Mouse (Mus musculus): ENCODE data around the gene Dnah17. TPM values are rescaled to one million over a fixed set of nuclear protein-coding genes. Genes with fewer than 3 reads are reported as not detected.
A peak's percentile ranks its signal among the peaks of the same experiment; 100 is the strongest.

Gene Dnah17
- polyA plus RNA-seq (2015; fragmentation: Nextera tagmentation; extraction: Ambion mirVana): 0.23 and 0.27 TPM in 2 replicates

- Histone ChIP-seq H3K4me2 (replicated peaks) (no peak within 1 kb of the TSS), H3K9me3 (no peaks in the 10 kb centered on the region), H3K4me3 (no peak within 1 kb of the TSS), H3K27ac (no peak within 1 kb of the TSS), H3K36me3 (no peaks in the 10 kb centered on the region), H3K9ac (no peak within 1 kb of the TSS), H3K27me3 (no peaks in the 10 kb centered on the region), H3K4me1 (0 out of 2 replicates have a peak, but pooled peaks cover 15% of the 10 kb centered on the region)
- 87% methylated on average over 7 of the region's 7 CpGs for WGBS
- ATAC-seq (ENCODE audit: low FRiP score, low read depth): no peak
Observed at GRCm38 (mm10) chr11:118130534-118130933, at the start of gene Dnah17. Gene Dnah17 (minus strand): TSS chr11:118130634.

- Histone ChIP-seq H3K4me1 (no peaks in the 10 kb centered on the region), H3K9ac (no peak overlapping the region), H3K36me3 (peaks cover 90% of the 10 kb centered on the region), H3K4me3 (no peak overlapping the region), H3K9me3 (no peaks in the 10 kb centered on the region), H3K4me2 (replicated peaks) (no peak overlapping the region), H3K27ac (no peak overlapping the region), H3K27me3 (no peaks in the 10 kb centered on the region)
- ATAC-seq (ENCODE audit: low FRiP score, low read depth): no peak
- 84% methylated on average over 7 of the region's 7 CpGs for WGBS
Observed at GRCm38 (mm10) chr11:118180199-118180598, 49.8 kb upstream of the Dnah17 start.

DNA sequence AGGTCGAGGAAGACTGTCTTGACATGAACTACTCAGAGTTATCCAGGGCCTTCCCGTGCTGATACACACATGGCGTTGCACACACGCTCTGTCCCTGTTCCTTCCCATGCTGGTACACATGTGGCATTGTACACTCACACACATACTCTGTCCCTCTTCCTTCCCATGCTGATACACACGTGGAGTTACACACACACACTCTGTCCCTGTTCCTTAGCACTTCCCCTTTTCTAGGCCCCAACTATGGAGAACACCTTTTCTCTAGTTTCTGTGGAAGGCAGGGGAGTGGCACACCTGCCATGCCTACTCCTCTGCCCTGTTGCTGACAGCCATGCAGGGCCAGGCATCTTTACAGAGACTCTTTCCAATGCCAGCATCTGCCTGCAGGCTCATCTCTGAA, 47.8 kb upstream of the Dnah17 start:
- Histone ChIP-seq H3K4me1 (no peaks in the 10 kb centered on the region), H3K36me3 (peaks cover 76% of the 10 kb centered on the region)
- 85% methylated on average over 5 of the region's 5 CpGs for WGBS

GRCm38 (mm10) chr11:118174752-118175151, 44.3 kb upstream of the Dnah17 start:
- no peaks in the 10 kb centered on the region for H3K4me1 ChIP-seq
- no peak overlapping the region for H3K9ac ChIP-seq
- H3K9me3 ChIP-seq: no peaks in the 10 kb centered on the region
- H3K27ac ChIP-seq: no peak overlapping the region
- H3K4me2 ChIP-seq (replicated peaks): no peak overlapping the region
- ATAC-seq (ENCODE audit: low FRiP score, low read depth): no peak
- H3K36me3 ChIP-seq: peaks cover 54% of the 10 kb centered on the region
- no peak overlapping the region for H3K4me3 ChIP-seq
- WGBS: 87% methylated on average over 7 of the region's 7 CpGs
- H3K27me3 ChIP-seq: no peaks in the 10 kb centered on the region

More for the DNA sequence above, 47.8 kb upstream of the Dnah17 start:
- no peak overlapping the region for H3K9ac ChIP-seq
- no peak for ATAC-seq (ENCODE audit: low FRiP score, low read depth)
- H3K4me3 ChIP-seq: no peak overlapping the region
- H3K27me3 ChIP-seq: no peaks in the 10 kb centered on the region
- no peaks in the 10 kb centered on the region for H3K9me3 ChIP-seq
- H3K27ac ChIP-seq: no peak overlapping the region
- no peak overlapping the region for H3K4me2 ChIP-seq (replicated peaks)

- Histone ChIP-seq H3K9me3 (no peaks in the 10 kb centered on the region), H3K36me3 (peaks cover 52% of the 10 kb centered on the region), H3K27ac (no peak overlapping the region), H3K4me3 (no peak overlapping the region), H3K4me2 (replicated peaks) (no peak overlapping the region), H3K4me1 (no peaks in the 10 kb centered on the region), H3K27me3 (no peaks in the 10 kb centered on the region), H3K9ac (no peak overlapping the region; the same call in 1 of the 2 replicates)
- no peak for ATAC-seq (ENCODE audit: low FRiP score, low read depth)
- 75% methylated on average over 5 of the region's 5 CpGs for WGBS
Observed at GRCm38 (mm10) chr11:118172768-118173167, 42.3 kb upstream of the Dnah17 start.

DNA sequence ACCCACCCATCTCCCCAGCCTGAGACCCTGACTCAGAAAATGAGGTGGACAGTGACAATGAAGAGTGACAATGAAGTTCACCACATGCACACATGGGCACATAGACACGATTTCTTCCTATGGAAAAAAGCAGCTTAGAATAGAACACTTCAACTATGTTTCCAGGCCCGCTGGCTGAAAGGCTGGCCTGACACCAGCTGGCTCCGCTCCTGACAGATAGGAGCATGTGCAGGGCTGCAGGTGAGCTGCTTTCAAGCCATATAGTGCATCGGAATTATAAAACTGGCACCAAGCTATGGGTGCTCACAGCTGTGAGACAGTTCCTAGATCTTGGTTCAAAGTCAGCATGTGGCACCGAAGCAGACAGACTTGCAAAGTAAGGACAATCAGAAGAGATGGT, 39.9 kb upstream of the Dnah17 start:
- Histone ChIP-seq H3K4me2 (replicated peaks) (no peak overlapping the region), H3K9ac (no peak overlapping the region), H3K9me3 (no peaks in the 10 kb centered on the region), H3K27me3 (no peaks in the 10 kb centered on the region), H3K27ac (no peak overlapping the region), H3K36me3 (peaks cover 58% of the 10 kb centered on the region), H3K4me1 (peaks cover 7% of the 10 kb centered on the region), H3K4me3 (no peak overlapping the region)
- ATAC-seq (ENCODE audit: low FRiP score, low read depth): no peak
- WGBS: 91% methylated on average over 5 of the region's 5 CpGs

GRCm38 (mm10) chr11:118168714-118169113, 38.3 kb upstream of the Dnah17 start:
- Histone ChIP-seq H3K9me3 (no peaks in the 10 kb centered on the region), H3K4me1 (peaks cover 12% of the 10 kb centered on the region), H3K4me3 (no peak overlapping the region), H3K9ac (no peak overlapping the region), H3K27me3 (no peaks in the 10 kb centered on the region), H3K36me3 (peaks cover 68% of the 10 kb centered on the region), H3K4me2 (replicated peaks) (no peak overlapping the region), H3K27ac (no peak overlapping the region)
- 63% methylated on average over 9 of the region's 9 CpGs for WGBS
- no peak for ATAC-seq (ENCODE audit: low FRiP score, low read depth)

DNA sequence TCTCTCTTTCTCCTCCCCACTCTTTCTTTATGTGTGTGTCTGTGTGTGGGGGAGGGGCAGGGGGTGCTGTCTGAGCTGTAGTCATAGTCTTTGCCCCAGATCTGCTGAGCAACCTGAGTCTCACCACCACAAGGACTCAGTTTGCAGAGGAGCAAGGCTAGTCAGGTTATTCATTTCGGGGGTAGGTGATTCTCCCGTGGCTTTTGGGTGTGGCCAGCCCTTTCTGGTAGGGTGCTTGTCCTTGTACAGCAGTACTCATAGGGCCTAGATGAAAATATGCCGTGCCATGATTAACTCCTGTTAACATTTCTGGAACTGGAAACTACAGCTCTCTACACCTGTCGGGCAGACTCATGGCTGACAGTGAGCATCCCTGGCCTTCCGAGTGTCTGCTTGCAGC, 36.2 kb upstream of the Dnah17 start:
- Histone ChIP-seq H3K4me2 (replicated peaks) (no peak overlapping the region), H3K27me3 (no peaks in the 10 kb centered on the region), H3K9me3 (no peaks in the 10 kb centered on the region), H3K36me3 (peaks cover 85% of the 10 kb centered on the region), H3K4me1 (peaks cover 14% of the 10 kb centered on the region), H3K27ac (no peak overlapping the region), H3K4me3 (no peak overlapping the region), H3K9ac (no peak overlapping the region)
- no peak for ATAC-seq (ENCODE audit: low FRiP score, low read depth)
- 87% methylated on average over 5 of the region's 5 CpGs for WGBS

DNA sequence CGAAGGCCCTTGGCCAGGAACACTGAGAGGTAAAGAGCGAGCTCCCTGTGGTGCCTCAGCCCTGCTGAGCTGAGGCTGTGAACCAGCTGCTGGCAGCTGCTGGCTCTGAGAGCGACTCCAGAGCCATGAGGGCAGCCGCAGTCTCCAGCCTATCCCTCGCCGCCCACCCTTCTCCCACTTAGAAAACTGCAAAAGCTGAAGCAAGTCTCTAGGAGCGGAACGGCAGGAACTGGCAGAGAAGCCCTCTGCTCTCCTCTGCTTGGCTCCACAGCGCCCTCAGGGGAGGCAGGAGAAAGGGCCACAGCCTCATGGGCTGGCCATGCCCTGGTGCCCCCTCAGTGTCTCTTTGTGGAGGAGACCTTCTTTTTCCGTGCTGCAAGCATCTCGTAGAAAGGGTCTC, 35.2 kb upstream of the Dnah17 start:
- ATAC-seq (ENCODE audit: low FRiP score, low read depth): peak; percentile 34; the same call in 1 of the 2 replicates
- Histone ChIP-seq H3K36me3 (peaks cover 86% of the 10 kb centered on the region), H3K9me3 (no peaks in the 10 kb centered on the region), H3K4me2 (replicated peaks) (no peak overlapping the region), H3K4me1 (peaks cover 20% of the 10 kb centered on the region), H3K4me3 (no peak overlapping the region), H3K9ac (no peak overlapping the region; the same call in 1 of the 2 replicates), H3K27me3 (no peaks in the 10 kb centered on the region), H3K27ac (peak overlapping the region; percentile 33; the same call in 1 of the 2 replicates)
- WGBS: 50% methylated on average over 11 of the region's 11 CpGs

GRCm38 (mm10) chr11:118164566-118164965, 34.1 kb upstream of the Dnah17 start:
- Histone ChIP-seq H3K4me2 (replicated peaks) (no peak overlapping the region), H3K9ac (no peak overlapping the region), H3K27me3 (no peaks in the 10 kb centered on the region), H3K4me3 (no peak overlapping the region), H3K36me3 (peaks cover 74% of the 10 kb centered on the region), H3K4me1 (peaks cover 20% of the 10 kb centered on the region), H3K9me3 (no peaks in the 10 kb centered on the region), H3K27ac (no peak overlapping the region)
- no peak for ATAC-seq (ENCODE audit: low FRiP score, low read depth)
- 75% methylated on average over 8 of the region's 8 CpGs for WGBS

- Histone ChIP-seq H3K36me3 (peaks cover 53% of the 10 kb centered on the region), H3K27ac (no peak overlapping the region)
Observed at GRCm38 (mm10) chr11:118162245-118162644, 31.8 kb upstream of the Dnah17 start.

DNA sequence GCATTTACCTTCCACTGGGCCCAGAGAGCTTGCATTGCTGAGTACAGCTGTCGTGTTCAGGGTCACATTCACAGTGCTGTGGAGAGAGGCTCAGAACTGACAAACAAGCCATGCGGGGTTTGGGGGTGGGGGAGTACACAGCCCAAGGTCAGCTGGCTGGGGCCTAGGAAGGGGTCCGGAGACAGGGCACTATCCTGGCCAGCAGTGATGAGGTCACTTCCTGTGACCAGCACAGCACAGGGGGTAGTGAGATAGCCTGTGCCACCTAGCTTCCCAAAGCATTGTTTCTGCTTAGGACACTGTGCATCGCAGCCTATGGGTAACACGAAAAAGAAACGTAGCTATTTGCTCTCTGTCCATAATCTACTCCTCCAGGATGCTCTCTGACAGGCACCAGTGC, 30.8 kb upstream of the Dnah17 start:
- Histone ChIP-seq H3K4me3 (no peak overlapping the region), H3K4me1 (peaks cover 45% of the 10 kb centered on the region), H3K27ac (peak overlapping the region; percentile 22; the same call in 1 of the 2 replicates), H3K27me3 (no peaks in the 10 kb centered on the region), H3K4me2 (replicated peaks) (no peak overlapping the region), H3K36me3 (peaks cover 43% of the 10 kb centered on the region), H3K9ac (no peak overlapping the region), H3K9me3 (0 out of 2 replicates have a peak, but pooled peaks cover under 1% of the 10 kb centered on the region)
- WGBS: 73% methylated on average over 6 of the region's 6 CpGs
- no peak for ATAC-seq (ENCODE audit: low FRiP score, low read depth)

More at GRCm38 (mm10) chr11:118162245-118162644, 31.8 kb upstream of the Dnah17 start:
- no peak for ATAC-seq (ENCODE audit: low FRiP score, low read depth)
- Histone ChIP-seq H3K4me1 (peaks cover 35% of the 10 kb centered on the region), H3K9me3 (no peaks in the 10 kb centered on the region), H3K27me3 (no peaks in the 10 kb centered on the region), H3K4me2 (replicated peaks) (no peak overlapping the region), H3K4me3 (no peak overlapping the region), H3K9ac (no peak overlapping the region)
- 52% methylated on average over 10 of the region's 10 CpGs for WGBS

DNA sequence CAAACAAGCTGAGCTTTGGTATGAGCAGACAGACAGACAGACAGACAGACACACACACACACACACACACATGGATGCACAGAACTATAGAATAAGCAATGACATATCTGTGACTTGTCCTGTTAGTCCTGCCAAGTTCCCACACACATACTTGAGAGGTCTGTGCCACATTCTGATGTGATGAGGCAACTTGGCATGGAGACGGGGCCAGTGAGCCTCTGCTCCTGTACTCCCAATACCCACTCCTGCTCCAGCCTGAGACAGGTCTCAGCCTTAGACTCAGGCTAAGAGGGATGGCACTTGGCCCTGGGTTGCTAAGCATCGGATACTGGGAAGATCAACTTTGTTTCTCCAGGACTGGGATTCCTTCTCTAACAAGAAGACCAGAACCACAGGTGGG, 30.3 kb upstream of the Dnah17 start:
- no peak overlapping the region for H3K27ac ChIP-seq
- WGBS: 84% methylated on average over 2 of the region's 2 CpGs
- no peak overlapping the region for H3K9ac ChIP-seq
- no peak for ATAC-seq (ENCODE audit: low FRiP score, low read depth)
- no peak overlapping the region for H3K4me3 ChIP-seq
- H3K27me3 ChIP-seq: no peaks in the 10 kb centered on the region
- peaks cover 5% of the 10 kb centered on the region for H3K9me3 ChIP-seq
- H3K4me1 ChIP-seq: peaks cover 42% of the 10 kb centered on the region
- H3K36me3 ChIP-seq: peaks cover 38% of the 10 kb centered on the region
- H3K4me2 ChIP-seq (replicated peaks): no peak overlapping the region

Data from limb, embryonic 13.5 days (tissue).